Comparison of ENCODE assay signal across 25 mouse cellular contexts in genomic region chr9:103636847-103637246, GRCm38 (mm10).
DNase-seq lines count a peak whose midpoint lies in the region; ATAC-seq and TF ChIP-seq lines count a peak whose summit lies in the region.
"Had no signal": no experiment of that assay in that cellular context is flagged by ENCODE, and none has a peak within 500 bp of the region (broad histone marks: within the 10 kb centered on the region; RNA-seq: fewer than 3 reads in every experiment).

No protein-coding gene starts in this region.

- H3K36me3 ChIP-seq in forebrain, embryonic 13.5 days (ENCODE audit: poor library complexity, severe bottlenecking): no peaks in the 10 kb centered on the region
- H3K36me3 ChIP-seq in forebrain, embryonic 16.5 days (ENCODE audit: control insufficient read depth, insufficient read depth): no peaks in the 10 kb centered on the region
- H3K36me3 ChIP-seq in heart, embryonic 13.5 days: no peaks in the 10 kb centered on the region
- H3K36me3 ChIP-seq in heart, embryonic 11.5 days (ENCODE audit: control insufficient read depth, insufficient read depth, low read length): no peaks in the 10 kb centered on the region
- H3K36me3 ChIP-seq: hindbrain, embryonic 10.5 days; neural tube, embryonic 15.5 days; stomach, embryonic 15.5 days had no signal

- peak overlapping the region; percentile 31; the same call in 1 of the 2 replicates for H3K27ac ChIP-seq in forebrain, embryonic 13.5 days
- no peak overlapping the region for H3K27ac ChIP-seq in forebrain, embryonic 16.5 days (ENCODE audit: low read length)
- peak overlapping the region; percentile 50; the same call in 1 of the 2 replicates for H3K27ac ChIP-seq in heart, embryonic 13.5 days (replicated peaks)
- no peak overlapping the region for H3K27ac ChIP-seq in heart, embryonic 11.5 days (ENCODE audit: low read depth, low read length)
- H3K27ac ChIP-seq in layer of hippocampus, adult 2 months: peak overlapping the region; percentile 25; the same call in 1 of the 2 replicates
- H3K27ac ChIP-seq: hindbrain, embryonic 10.5 days; liver, embryonic 14.5 days; macrophage; neural tube, embryonic 15.5 days; stomach, embryonic 15.5 days had no signal

- no peak for TF ChIP-seq CTCF in layer of hippocampus, adult 2 months (conservative IDR thresholded peaks at IDR 0.05)

- WGBS in forebrain, embryonic 13.5 days: 32% methylated on average over 3 of the region's 3 CpGs
- 20% methylated on average over 3 of the region's 3 CpGs for WGBS in forebrain, embryonic 16.5 days
- 39% methylated on average over 3 of the region's 3 CpGs for WGBS in heart, embryonic 13.5 days
- WGBS in heart, embryonic 11.5 days (ENCODE audit: insufficient replicate concordance): 37% methylated on average over 3 of the region's 3 CpGs

- peaks cover 22% of the 10 kb centered on the region for H3K4me1 ChIP-seq in forebrain, embryonic 13.5 days
- peaks cover 20% of the 10 kb centered on the region for H3K4me1 ChIP-seq in forebrain, embryonic 16.5 days (replicated peaks; ENCODE audit: control insufficient read depth, insufficient read depth, low read length)
- H3K4me1 ChIP-seq in heart, embryonic 13.5 days: peaks cover 65% of the 10 kb centered on the region
- H3K4me1 ChIP-seq in heart, embryonic 11.5 days (ENCODE audit: control insufficient read depth, insufficient read depth, low read length): peaks cover 26% of the 10 kb centered on the region
- H3K4me1 ChIP-seq: stomach, embryonic 15.5 days had no signal

- no peak for DNase-seq in layer of hippocampus, adult 2 months (ENCODE audit: low spot score in 2 of 2)
- DNase-seq in layer of hippocampus, adult 9-10 months (ENCODE audit: low spot score): no peak
- no peak for DNase-seq in urinary bladder, postnatal 4 days (ENCODE audit: low spot score in 2 of 2)
- DNase-seq: adrenal gland, adult 8-10 months; cerebellum, postnatal 14 days; forebrain, postnatal 0 days; kidney, adult 9 months; kidney, postnatal 10 days; liver; lung, adult 2 months; lung, postnatal 10 days; midbrain, embryonic 14.5 days; right cerebral cortex, postnatal 25 days had no signal

- H3K4me3 ChIP-seq in forebrain, embryonic 13.5 days: no peak overlapping the region
- no peak overlapping the region for H3K4me3 ChIP-seq in forebrain, embryonic 16.5 days (replicated peaks; ENCODE audit: low read length)
- no peak overlapping the region for H3K4me3 ChIP-seq in heart, embryonic 13.5 days
- H3K4me3 ChIP-seq in heart, embryonic 11.5 days (ENCODE audit: low read depth, low read length): no peak overlapping the region
- no peak overlapping the region for H3K4me3 ChIP-seq in layer of hippocampus, adult 2 months
- H3K4me3 ChIP-seq: hindbrain, embryonic 10.5 days; neural tube, embryonic 15.5 days; stomach, embryonic 15.5 days had no signal

- no peaks in the 10 kb centered on the region for H3K27me3 ChIP-seq in forebrain, embryonic 13.5 days
- H3K27me3 ChIP-seq in forebrain, embryonic 16.5 days (replicated peaks; ENCODE audit: control insufficient read depth, insufficient read depth, low read length): no peaks in the 10 kb centered on the region
- H3K27me3 ChIP-seq in heart, embryonic 13.5 days (replicated peaks): no peaks in the 10 kb centered on the region
- H3K27me3 ChIP-seq in heart, embryonic 11.5 days (ENCODE audit: control insufficient read depth, insufficient read depth, low read length): no peaks in the 10 kb centered on the region
- H3K27me3 ChIP-seq: neural tube, embryonic 15.5 days; stomach, embryonic 15.5 days had no signal

- ATAC-seq in forebrain, embryonic 13.5 days: 0 out of 2 replicates have a peak, but pooled peaks have one; percentile 42
- no peak for ATAC-seq in forebrain, embryonic 16.5 days
- ATAC-seq in heart, embryonic 13.5 days (ENCODE audit: extremely low read depth, insufficient number of reproducible peaks, low FRiP score, low TSS enrichment): no peak
- no peak for ATAC-seq in heart, embryonic 11.5 days (replicated peaks; ENCODE audit: insufficient number of reproducible peaks, low FRiP score, low TSS enrichment)
- ATAC-seq: activated CD4-positive, CD25-positive, alpha-beta regulatory T cell, adult 4 months; CD4-positive, CD25-positive, alpha-beta regulatory T cell, adult 4 months; forebrain, postnatal 0 days; intestine, postnatal 0 days had no signal

- H3K9ac ChIP-seq in forebrain, embryonic 13.5 days: no peak overlapping the region
- H3K9ac ChIP-seq in forebrain, embryonic 16.5 days (replicated peaks; ENCODE audit: low read depth, low read length): no peak overlapping the region
- H3K9ac ChIP-seq in heart, embryonic 13.5 days: no peak overlapping the region
- no peak overlapping the region for H3K9ac ChIP-seq in heart, embryonic 11.5 days (ENCODE audit: low read depth, low read length)
- H3K9ac ChIP-seq: forebrain, postnatal 0 days; liver, embryonic 14.5 days; neural tube, embryonic 15.5 days; stomach, embryonic 15.5 days had no signal

- no peaks in the 10 kb centered on the region for H3K9me3 ChIP-seq in forebrain, embryonic 13.5 days (replicated peaks)
- no peaks in the 10 kb centered on the region for H3K9me3 ChIP-seq in forebrain, embryonic 16.5 days (ENCODE audit: control insufficient read depth, low read length)
- H3K9me3 ChIP-seq in heart, embryonic 13.5 days: no peaks in the 10 kb centered on the region
- H3K9me3 ChIP-seq in heart, embryonic 11.5 days (replicated peaks; ENCODE audit: control insufficient read depth, low read length): no peaks in the 10 kb centered on the region
- H3K9me3 ChIP-seq: hindbrain, embryonic 10.5 days; neural tube, embryonic 15.5 days; stomach, embryonic 15.5 days had no signal

- no peak overlapping the region for H3K4me2 ChIP-seq in forebrain, embryonic 13.5 days
- H3K4me2 ChIP-seq in forebrain, embryonic 16.5 days (ENCODE audit: low read length): no peak overlapping the region
- H3K4me2 ChIP-seq in heart, embryonic 13.5 days: no peak overlapping the region
- H3K4me2 ChIP-seq in heart, embryonic 11.5 days: no peak overlapping the region
- H3K4me2 ChIP-seq: neural tube, embryonic 15.5 days; stomach, embryonic 15.5 days had no signal

Comparison
In these comparisons a context has a peak if more than half of its experiments do, and no peak if none do; other contexts are left out.
1. H3K27ac ChIP-seq: peak in forebrain, embryonic 13.5 days (single experiment), heart, embryonic 13.5 days (single experiment) and layer of hippocampus, adult 2 months (single experiment); none in forebrain, embryonic 16.5 days (single experiment) and heart, embryonic 11.5 days (single experiment).